Mouse (Mus musculus) hematopoietic stem cell, adult 5-6 weeks (primary cell): ENCODE data around the gene Mmp2. TPM values are rescaled to one million over a fixed set of nuclear protein-coding genes. Genes with fewer than 3 reads are reported as not detected.
A peak's percentile ranks its signal among the peaks of the same experiment; 100 is the strongest.
"Not testable (repeated sequence)": the region's sequence is repeated elsewhere in the genome, so short reads cannot be mapped to it uniquely, and the experiment has no call there.

Experiments
- ATAC-seq, 2 experiments: fragments of 125-278 bp in 1 of 2; replicated peaks in 1 of 2; 2 replicates each; pipeline ENCODE4 v1.8.0; 2016 to 2017; ENCODE audit warnings: inconsistent platforms in 2 of 2, mild to moderate bottlenecking in 2 of 2, moderate number of reproducible peaks in 2 of 2, low read depth in 1 of 2, moderate TSS enrichment in 1 of 2; ENCODE audit not compliant: low FRiP score in 2 of 2, poor library complexity in 2 of 2, severe bottlenecking in 2 of 2, insufficient read depth in 1 of 2, low TSS enrichment in 1 of 2
- total RNA-seq: library from RNA; stranded (forward); fragments of 172-1452, 232-1000 nt; gene quantifications from 2 replicates; pipeline ENCODE4 v1.2.3, GENCODE M21; 2017

The Mmp2 gene
- 4.6 and 15.1 TPM in 2 replicates for total RNA-seq

- ATAC-seq, result peak; percentile 25 to 52; a peak in 1 of 4 replicates
Measured at GRCm38 (mm10) chr8:92827243-92828034, at the start of gene Mmp2. Gene Mmp2, plus strand, starts transcription at chr8:92827291.

- no peak for ATAC-seq
Measured at GRCm38 (mm10) chr8:92780976-92781375, 46.1 kb upstream of the Mmp2 start.

- ATAC-seq, result no peak
Measured at GRCm38 (mm10) chr8:92783906-92784610, 43.0 kb upstream of the Mmp2 start.

- ATAC-seq, result no peak
Measured at GRCm38 (mm10) chr8:92790835-92791234, 36.3 kb upstream of the Mmp2 start.

GRCm38 (mm10) chr8:92791999-92792398 lies 35.1 kb upstream of the Mmp2 start:
- ATAC-seq, result not testable (repeated sequence)

- no peak for ATAC-seq
Measured at GRCm38 (mm10) chr8:92793852-92794580, 33.1 kb upstream of the Mmp2 start.

- no peak for ATAC-seq
Measured at GRCm38 (mm10) chr8:92797527-92797931, 29.6 kb upstream of the Mmp2 start.

GRCm38 (mm10) chr8:92799406-92799805 lies 27.7 kb upstream of the Mmp2 start:
- no peak for ATAC-seq

- ATAC-seq, result no peak
Measured at GRCm38 (mm10) chr8:92801231-92801630, 25.9 kb upstream of the Mmp2 start.

- no peak for ATAC-seq
Measured at GRCm38 (mm10) chr8:92802591-92802990, 24.5 kb upstream of the Mmp2 start.

- ATAC-seq, result no peak
Measured at GRCm38 (mm10) chr8:92812773-92813172, 14.3 kb upstream of the Mmp2 start.

- no peak for ATAC-seq
Measured at GRCm38 (mm10) chr8:92815661-92816060, 11.4 kb upstream of the Mmp2 start.

- peak; percentile 93 to 95 for ATAC-seq
Measured at GRCm38 (mm10) chr8:92817928-92818818, 8.9 kb upstream of the Mmp2 start.

- no peak for ATAC-seq
Measured at GRCm38 (mm10) chr8:92821151-92821550, 5.9 kb upstream of the Mmp2 start.

GRCm38 (mm10) chr8:92822386-92822785 lies 4.7 kb upstream of the Mmp2 start:
- ATAC-seq, result 0 out of 4 replicates have a peak, but pooled peaks of 1 of the 2 experiments have one; percentile 15

- ATAC-seq, result no peak
Measured at GRCm38 (mm10) chr8:92825991-92826390, 1.1 kb upstream of the Mmp2 start.

GRCm38 (mm10) chr8:92828251-92828743 lies 1.2 kb downstream of the Mmp2 start:
- no peak for ATAC-seq
